Mouse (Mus musculus): Measurements from ENCODE around the gene Scin.

DNA sequence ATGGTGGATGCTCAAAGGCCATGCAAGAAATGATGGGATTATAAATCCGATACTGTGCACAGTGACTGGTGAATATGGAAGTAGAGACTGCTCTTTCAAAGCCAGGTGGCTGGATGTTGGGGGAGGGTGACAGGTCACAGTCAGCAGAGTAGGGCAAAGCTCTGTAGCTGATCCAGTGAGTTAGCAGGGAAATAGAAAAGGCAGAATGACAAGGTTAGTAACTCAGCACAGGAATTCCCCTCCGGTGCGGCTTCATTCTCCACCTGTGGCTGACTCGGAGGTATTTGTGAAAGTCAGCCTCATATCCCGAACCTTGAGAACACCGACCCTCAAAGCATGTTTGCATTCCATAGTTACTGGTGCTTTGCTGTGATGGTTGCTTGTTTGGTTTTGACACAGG, 17.0 kb downstream of the Scin start:
- TF ChIP-seq POLR2A (IDR thresholded peaks at IDR 0.05; ENCODE audit: borderline replicate concordance, insufficient read depth, low read length) = no peak
- no peak for TF ChIP-seq CTCF (IDR thresholded peaks at IDR 0.05; ENCODE audit: borderline replicate concordance, insufficient read depth, low read depth, low read length)

All from cerebellum, adult 2 months (tissue).